Mouse (Mus musculus) olfactory bulb, adult 2 months (tissue): Measurements from ENCODE around the gene Gprin1. TPM values are rescaled to one million over a fixed set of nuclear protein-coding genes. Genes with fewer than 3 reads are reported as not detected.
A peak's percentile ranks its signal among the peaks of the same experiment; 100 is the strongest.
"Not testable (repeated sequence)": the region's sequence is repeated elsewhere in the genome, so short reads cannot be mapped to it uniquely, and the experiment has no call there.

ENCODE experiments used
- H3K27ac ChIP-seq: fragments of 200-500 bp; 2 replicates; pipeline ENCODE4 v1.5.1; 2012; ENCODE audit warnings: low read depth, low read length; ENCODE audit not compliant: insufficient read depth
- H3K4me1 ChIP-seq: fragments of 200-500 bp; 2 replicates; pipeline ENCODE4 v1.6.1; 2012; ENCODE audit warnings: low read length; ENCODE audit not compliant: control insufficient read depth, insufficient read depth
- H3K4me3 ChIP-seq: fragments of 200-500 bp; 2 replicates; pipeline ENCODE4 v1.5.1; 2012; ENCODE audit warnings: mild to moderate bottlenecking, low read depth, low read length, moderate library complexity; ENCODE audit not compliant: insufficient read depth
- CTCF ChIP-seq: fragments of 200-500 bp; IDR thresholded peaks from 2 replicates; pipeline ENCODE4 v1.5.1; 2012; ENCODE audit warnings: low read depth, mild to moderate bottlenecking, low read length, moderate library complexity; ENCODE audit not compliant: insufficient read depth
- POLR2A ChIP-seq: fragments of 200-500 bp; IDR thresholded peaks from 2 replicates; pipeline ENCODE4 v1.6.1; 2012; ENCODE audit warnings: mild to moderate bottlenecking, low read depth, low read length, moderate library complexity; ENCODE audit not compliant: insufficient read depth
- WGBS: fragments of 180-500 bp; shearing (Covaris S2); methylation state at CpG from one replicate; pipeline ENCODE4 v1.1.7; 2018; 5-methylcytosine and 5-hydroxymethylcytosine counted together
- polyA plus RNA-seq: library from polyadenylated mRNA; stranded (reverse); fragments of >200 nt; gene quantifications from 2 replicates; pipeline ENCODE4 v1.2.4, GENCODE M21; 2012; ENCODE audit warnings: low replicate concordance; ENCODE audit not compliant: missing spikeins, insufficient read depth, insufficient read length

Gene Gprin1
- polyA plus RNA-seq, 1 experiment: not detected

DNA sequence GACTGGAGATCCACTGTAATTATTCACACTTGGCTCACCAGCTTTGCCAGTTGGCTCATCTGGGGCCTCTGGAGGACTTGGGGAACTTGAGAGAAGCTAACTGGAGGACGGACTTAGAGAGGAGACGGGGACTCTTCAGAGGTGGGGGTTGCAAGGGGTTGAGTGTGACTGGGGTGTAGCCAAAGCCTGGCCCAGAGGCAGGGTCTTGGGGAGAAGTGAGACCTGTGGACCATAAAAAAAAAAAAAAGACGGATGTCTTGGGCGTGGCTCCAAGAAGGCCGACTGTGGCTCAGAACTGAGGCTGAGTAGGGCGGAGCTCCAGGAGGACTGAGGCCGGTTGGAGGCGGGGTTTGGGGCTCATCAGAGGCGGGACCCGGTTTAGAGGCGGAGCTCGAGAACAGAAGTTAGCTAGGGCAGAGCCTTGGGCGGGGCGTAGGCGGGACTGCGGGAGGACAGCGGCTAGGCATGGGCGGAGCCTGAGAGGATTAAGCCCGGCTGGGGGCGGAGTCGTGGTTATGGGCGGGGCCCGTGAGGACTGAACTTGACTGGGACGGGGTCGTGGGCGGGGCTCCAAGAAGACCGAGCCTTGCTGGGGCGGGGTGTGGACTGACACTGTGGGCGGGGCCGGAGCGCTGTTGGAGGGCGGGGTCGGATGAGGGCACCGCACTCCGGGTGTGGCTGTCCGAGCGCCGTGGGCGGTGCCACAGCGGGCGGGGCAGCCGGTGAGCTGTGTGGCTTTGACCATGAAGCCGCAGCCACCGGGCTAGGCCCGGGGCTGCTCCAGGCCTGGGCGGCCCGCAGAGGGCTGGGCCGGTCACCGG, 39.3 kb upstream of the Gprin1 start, which contains the start of gene Tspan17:
Gene Tspan17 (plus strand): TSS at position 638 of the 821 bp plus-strand sequence.
- no peak for TF ChIP-seq CTCF
- TF ChIP-seq POLR2A: no peak
- Histone ChIP-seq H3K27ac (no peak within 1 kb of the TSS), H3K4me3 (peak within 1 kb of the TSS; percentile 47), H3K4me1 (peaks cover 16% of the 10 kb centered on the region)
- 4% methylated on average over 48 of the region's 49 CpGs for WGBS

DNA sequence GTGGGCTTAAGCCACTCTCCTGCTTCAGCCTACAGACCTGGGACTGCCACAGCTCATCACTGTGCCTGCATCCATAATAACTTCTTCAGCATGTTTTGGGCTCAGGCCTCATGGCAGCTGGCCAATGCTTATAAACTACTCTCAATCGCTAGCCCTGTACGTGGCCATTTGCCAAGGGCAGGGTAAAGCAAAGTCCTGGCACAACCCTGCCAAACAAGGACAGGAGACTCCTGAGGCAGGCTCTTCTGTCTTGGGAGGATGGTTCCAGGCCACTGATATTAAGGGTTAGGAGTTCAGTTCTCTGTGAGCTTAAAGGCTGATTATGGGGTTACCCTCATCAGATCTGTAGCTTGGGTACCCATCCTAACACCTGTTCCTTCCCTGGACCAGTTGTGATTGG, 37.9 kb upstream of the Gprin1 start:
- H3K4me3 ChIP-seq, H3K27ac ChIP-seq: not testable (repeated sequence)
- WGBS: 48% methylated on average over 2 of the region's 2 CpGs
- peaks cover 16% of the 10 kb centered on the region for H3K4me1 ChIP-seq

DNA sequence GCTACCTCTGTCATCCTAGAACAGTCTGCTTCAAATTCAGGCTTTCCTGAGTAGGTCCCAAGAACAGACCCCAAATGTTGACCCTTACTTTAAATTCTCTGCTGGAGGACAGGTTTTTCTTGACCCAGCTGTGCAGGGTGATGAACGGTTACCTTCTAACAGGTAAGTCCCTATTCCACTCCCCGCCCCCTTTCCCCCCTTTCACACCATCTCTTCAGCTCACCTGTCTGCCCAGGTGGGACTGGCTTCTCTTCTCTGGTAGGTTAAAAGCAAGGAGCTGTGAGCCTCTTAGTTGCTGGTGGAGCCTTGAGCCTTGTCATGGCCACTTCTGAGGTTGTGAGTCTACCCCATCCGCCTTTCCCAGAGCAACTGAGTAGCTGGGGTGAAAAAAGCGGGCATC, 34.0 kb upstream of the Gprin1 start, which contains the start of gene Eif4e1b:
Gene Eif4e1b (plus strand): TSS at position 301 of the 400 bp plus-strand sequence.
- Histone ChIP-seq H3K27ac (no peak within 1 kb of the TSS), H3K4me1 (peaks cover 7% of the 10 kb centered on the region; the same call in 1 of the 2 replicates), H3K4me3 (no peak within 1 kb of the TSS)
- TF ChIP-seq POLR2A: no peak
- no peak for TF ChIP-seq CTCF
- 95% methylated on average over 4 of the region's 4 CpGs for WGBS

DNA sequence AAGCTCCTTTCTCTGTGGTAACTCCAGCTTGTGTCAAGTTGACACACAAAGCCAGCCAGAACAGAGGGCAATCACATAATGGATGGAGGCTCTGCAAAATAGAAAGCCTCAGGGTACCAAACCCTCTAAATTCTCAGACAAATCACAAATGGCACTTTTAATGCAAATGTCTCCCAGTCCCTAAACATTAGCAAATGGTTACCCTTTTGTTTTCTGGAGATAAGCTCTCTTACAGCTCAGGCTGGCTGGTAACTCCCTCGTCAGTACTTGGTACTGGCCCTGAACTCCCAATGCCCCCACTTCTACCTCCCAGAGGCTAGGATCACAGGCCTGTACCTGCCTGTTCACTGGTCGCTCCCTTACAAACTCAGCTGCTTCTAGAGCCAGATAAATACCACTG, 33.6 kb upstream of the Gprin1 start:
- H3K4me3 ChIP-seq: no peak overlapping the region
- TF ChIP-seq POLR2A: no peak
- no peak for TF ChIP-seq CTCF
- 88% methylated on average over 2 of the region's 2 CpGs for WGBS
- H3K27ac ChIP-seq: no peak overlapping the region
- peaks cover 6% of the 10 kb centered on the region; the same call in 1 of the 2 replicates for H3K4me1 ChIP-seq

DNA sequence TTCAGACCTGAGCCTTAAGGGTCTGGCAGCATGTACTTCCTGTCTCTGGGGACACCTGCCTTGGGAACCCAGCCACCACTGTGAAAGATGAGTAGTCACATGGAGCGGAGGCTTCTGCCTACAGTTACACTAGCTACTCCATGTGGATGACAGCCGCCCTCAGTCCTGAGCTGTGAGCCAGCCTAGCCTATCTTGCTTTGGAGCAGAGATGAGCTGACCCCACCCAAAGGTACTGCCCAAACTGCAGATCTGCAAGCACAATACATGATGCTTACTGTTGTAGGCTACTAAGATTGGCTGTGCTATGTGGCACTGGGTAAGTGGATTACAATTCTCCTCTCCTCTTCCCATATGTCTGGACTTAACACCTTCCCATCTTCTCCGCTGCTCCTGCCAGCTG, 31.4 kb upstream of the Gprin1 start:
- peaks cover 6% of the 10 kb centered on the region; the same call in 1 of the 2 replicates for H3K4me1 ChIP-seq
- TF ChIP-seq POLR2A (no peak), CTCF (no peak)
- 90% methylated on average over 3 of the region's 3 CpGs for WGBS
- no peak overlapping the region for H3K4me3 ChIP-seq
- H3K27ac ChIP-seq: no peak overlapping the region

DNA sequence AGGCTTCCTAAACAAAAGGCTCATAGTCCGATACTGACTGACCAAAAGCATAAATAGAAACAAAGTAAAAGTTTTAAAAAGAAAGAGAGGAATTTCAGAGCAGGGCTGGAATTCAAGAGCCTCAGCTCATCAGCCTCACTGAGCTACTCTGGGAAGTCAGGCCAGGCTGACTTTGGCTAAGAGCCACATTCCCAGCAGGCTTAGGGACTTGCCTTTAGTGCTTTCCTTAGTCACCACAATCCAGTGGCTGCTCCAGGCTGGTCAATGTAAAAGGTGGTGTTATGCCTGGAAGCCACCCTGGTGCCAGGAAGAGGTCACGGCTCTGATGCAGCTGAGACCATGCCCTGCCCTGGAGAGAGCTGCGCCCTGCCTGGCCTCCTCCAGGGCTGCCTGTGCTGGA, 30.9 kb upstream of the Gprin1 start:
- Histone ChIP-seq H3K4me1 (peaks cover 6% of the 10 kb centered on the region; the same call in 1 of the 2 replicates), H3K27ac (no peak overlapping the region), H3K4me3 (no peak overlapping the region)
- WGBS: 69% methylated on average over 3 of the region's 3 CpGs
- TF ChIP-seq POLR2A: no peak
- TF ChIP-seq CTCF: no peak

DNA sequence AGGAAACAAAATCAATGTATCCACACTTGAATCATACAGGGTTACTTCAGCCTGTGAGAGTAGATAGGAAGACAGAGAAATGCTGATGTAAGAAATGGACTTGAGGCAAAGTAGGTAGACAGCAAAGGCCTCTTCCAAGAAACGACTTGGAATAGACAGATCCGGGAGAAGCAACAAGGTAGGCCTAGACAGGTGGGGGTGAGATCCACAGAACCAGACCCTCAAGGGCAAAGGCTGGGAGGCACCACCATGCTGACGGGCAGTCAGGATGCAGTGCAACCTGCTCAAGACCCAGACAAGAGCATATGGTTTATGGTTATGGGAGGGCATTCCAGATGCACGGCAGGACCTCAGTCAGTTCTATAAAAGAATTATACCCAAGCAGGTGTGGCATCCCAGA, 17.3 kb upstream of the Gprin1 start:
- H3K4me3 ChIP-seq: peak overlapping the region; percentile 67
- H3K27ac ChIP-seq: no peak overlapping the region
- TF ChIP-seq POLR2A (no peak), CTCF (no peak)
- peaks cover 9% of the 10 kb centered on the region for H3K4me1 ChIP-seq
- 87% methylated on average over 4 of the region's 4 CpGs for WGBS

DNA sequence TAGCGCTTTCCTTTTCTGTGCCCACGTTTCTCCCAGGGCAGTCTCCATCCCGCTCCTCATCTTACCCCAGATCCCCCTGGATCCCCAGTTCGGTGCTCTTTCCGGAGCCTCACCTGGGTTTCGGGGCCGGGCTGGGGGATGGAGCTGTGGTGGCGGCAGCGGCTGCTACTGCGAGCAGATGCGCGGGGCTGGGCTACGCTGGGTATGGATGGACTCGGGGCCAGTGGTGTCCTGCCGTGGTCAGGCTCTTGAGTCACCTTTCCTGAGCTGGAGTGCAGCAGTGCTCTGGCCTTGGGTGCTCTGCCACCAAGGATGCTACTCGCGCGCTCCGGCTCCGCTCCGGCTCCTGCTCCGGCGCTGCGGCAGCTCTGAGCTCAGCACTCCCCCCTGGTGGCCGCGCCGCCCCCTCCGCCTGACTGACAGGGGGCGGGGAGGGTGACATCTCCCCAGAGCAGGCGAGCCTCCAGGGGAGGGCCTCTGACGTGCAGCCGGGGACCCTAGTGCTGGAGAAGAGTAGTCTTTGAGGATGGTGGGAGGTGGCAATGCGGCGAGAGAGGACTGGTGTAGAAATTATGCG, 16.6 kb upstream of the Gprin1 start, which contains the start of gene Sncb:
Gene Sncb (minus strand): TSS at position 404 of the 577 bp plus-strand sequence.
- TF ChIP-seq POLR2A (peak; percentile 35; the same call in 1 of the 2 replicates), CTCF (peak; percentile 77)
- 1% methylated on average over 35 of the region's 35 CpGs for WGBS

DNA sequence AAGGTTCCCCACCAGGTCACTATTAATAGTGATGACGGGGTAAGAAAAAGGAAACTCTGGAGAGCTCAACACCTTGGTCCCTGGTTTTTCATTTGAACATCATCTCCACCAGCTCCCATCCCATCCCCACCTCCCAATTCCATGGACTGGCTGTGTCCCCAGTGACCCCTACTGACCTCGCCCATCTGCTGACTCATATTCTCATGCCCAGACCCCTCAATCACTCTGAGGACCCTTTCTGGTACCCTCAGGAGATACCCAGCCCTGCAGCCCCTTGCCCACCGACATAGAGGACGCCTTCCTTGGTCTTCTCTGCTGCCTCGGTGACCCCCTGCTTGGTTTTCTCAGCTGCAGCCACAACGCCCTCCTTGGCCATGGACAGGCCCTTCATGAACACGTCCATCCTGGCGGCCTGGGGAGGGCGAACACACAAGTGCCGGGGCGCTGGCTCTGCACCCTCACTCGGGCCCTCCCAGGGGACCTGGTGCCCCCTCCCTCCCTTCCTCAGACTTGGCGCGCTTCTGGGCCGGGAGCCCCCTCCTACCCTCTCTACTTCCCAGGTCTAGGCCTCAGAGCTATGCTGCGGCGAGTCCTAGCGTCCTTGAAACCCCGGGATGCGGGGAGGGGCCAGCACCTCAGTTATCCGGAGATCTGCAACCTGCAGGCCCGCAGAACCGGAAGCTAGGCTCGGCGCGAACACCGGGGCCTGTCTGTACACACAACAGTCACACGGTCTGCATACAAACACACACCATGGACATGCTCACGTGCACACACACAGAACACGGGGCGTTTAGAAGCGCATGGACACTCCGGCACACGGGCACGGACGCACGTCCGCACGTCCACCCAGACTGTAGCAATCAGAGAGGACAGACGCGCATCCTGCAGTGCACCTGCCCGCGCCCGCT, 15.9 kb upstream of the Gprin1 start:
- Histone ChIP-seq H3K27ac (peak overlapping the region; percentile 75), H3K4me1 (peaks cover 18% of the 10 kb centered on the region), H3K4me3 (peak overlapping the region; percentile 67)
- TF ChIP-seq POLR2A: no peak
- TF ChIP-seq CTCF: no peak
- WGBS: 13% methylated on average over 44 of the region's 44 CpGs

More for the DNA sequence above, 16.6 kb upstream of the Gprin1 start, which contains the start of gene Sncb:
- peaks cover 10% of the 10 kb centered on the region for H3K4me1 ChIP-seq
- H3K4me3 ChIP-seq: peak within 1 kb of the TSS; percentile 67
- H3K27ac ChIP-seq: peak within 1 kb of the TSS; percentile 75
